Comparison of ENCODE assay signal across 7 mouse cellular contexts in the genomic region with DNA sequence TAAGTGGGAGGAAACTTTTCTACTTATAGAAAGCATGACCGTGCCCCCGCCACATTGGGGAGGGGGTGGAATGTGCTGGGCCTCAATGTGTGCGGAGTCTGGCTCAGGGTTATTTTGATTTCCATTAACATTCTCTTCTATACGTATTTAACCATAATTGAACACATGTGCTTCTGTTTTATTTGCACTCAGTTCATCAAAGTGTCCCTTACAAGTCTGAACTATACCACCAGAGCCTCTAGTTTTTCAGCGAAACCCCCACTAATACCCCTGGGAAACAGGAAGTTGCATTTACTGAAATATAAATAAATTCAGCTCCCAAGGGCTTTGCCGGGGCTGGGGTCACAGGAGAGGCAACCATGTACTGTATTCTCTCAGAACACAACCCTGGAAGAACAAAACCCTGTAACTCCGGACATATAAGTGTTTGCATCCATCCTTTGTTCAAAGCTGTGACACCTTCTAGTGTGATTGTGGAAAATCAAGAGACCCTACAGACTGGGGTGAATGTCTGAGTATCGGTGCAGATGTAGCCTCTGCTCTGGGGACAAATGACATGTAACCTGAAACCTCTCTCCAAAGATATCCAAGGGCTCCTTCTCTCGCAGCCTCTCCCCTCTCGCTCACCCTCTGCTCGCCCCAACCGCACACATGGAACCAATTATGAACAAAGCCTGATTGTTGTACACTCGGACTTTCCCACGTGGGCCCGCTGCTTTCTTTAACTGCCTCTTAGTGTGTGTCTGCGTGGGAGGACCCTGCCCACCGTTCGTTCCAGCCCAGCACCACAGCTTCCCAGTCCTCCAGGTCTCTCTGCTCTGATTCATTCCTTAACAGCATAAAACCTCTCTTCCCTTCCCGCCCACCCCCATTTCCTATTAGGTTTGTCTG.
DNase-seq lines count a peak whose midpoint lies in the region; ATAC-seq and TF ChIP-seq lines count a peak whose summit lies in the region.

No protein-coding gene starts in this region.

- no peaks in the 10 kb centered on the region for H3K9me3 ChIP-seq in CH12.LX (replicated peaks; ENCODE audit: low read length)
- no peaks in the 10 kb centered on the region for H3K9me3 ChIP-seq in limb, embryonic 12.5 days

- in situ Hi-C loops in CH12.LX (cut with MboI; ENCODE audit: low pct_ligation_motif_present, low pct_unique_long_range_greater_than_20kb, low sequenced_read_pairs): no loop called here

- 23% methylated on average over 19 of the region's 19 CpGs for WGBS in heart, adult 2 months
- WGBS in limb, embryonic 12.5 days: 3% methylated on average over 19 of the region's 19 CpGs

- dilution Hi-C loops in CH12.LX (cut with MboI; ENCODE audit: extremely low pct_ligation_motif_present, extremely low pct_unique_long_range_greater_than_20kb, low sequenced_read_pairs): no loop called here

- no peak overlapping the region for H3K9ac ChIP-seq in CH12.LX (ENCODE audit: insufficient read depth, low read depth)
- H3K9ac ChIP-seq in heart, adult 2 months (ENCODE audit: low read depth, low read length): no peak overlapping the region
- 0 out of 2 replicates have a peak overlapping the region, but pooled peaks have one; percentile 23 for H3K9ac ChIP-seq in limb, embryonic 12.5 days (replicated peaks)

- H3K4me1 ChIP-seq in CH12.LX (ENCODE audit: control insufficient read depth in 1 of 2, insufficient read depth in 2 of 2): peaks cover 0 to 17% of the 10 kb centered on the region in 2 experiments; a peak in 2 of 4 replicates
- H3K4me1 ChIP-seq in heart, adult 2 months (ENCODE audit: control insufficient read depth, insufficient read depth, low read length): no peaks in the 10 kb centered on the region; the same call in 1 of the 2 replicates
- H3K4me1 ChIP-seq in limb, embryonic 12.5 days (replicated peaks): peaks cover 68% of the 10 kb centered on the region

- peak overlapping the region; percentile 30; the same call in 1 of the 2 replicates for H3K4me2 ChIP-seq in CH12.LX (ENCODE audit: insufficient read depth, low read depth, poor library complexity, severe bottlenecking)
- peak overlapping the region; percentile 69 for H3K4me2 ChIP-seq in limb, embryonic 12.5 days

- H3K36me3 ChIP-seq in CH12.LX (replicated peaks in 1 of 2; ENCODE audit: control insufficient read depth in 1 of 2, insufficient read depth in 1 of 2, low read length in 1 of 2): no peaks in the 10 kb centered on the region
- H3K36me3 ChIP-seq in heart, adult 2 months (ENCODE audit: control insufficient read depth, insufficient read depth, low read length): no peaks in the 10 kb centered on the region
- no peaks in the 10 kb centered on the region; the same call in 1 of the 2 replicates for H3K36me3 ChIP-seq in limb, embryonic 12.5 days

- no peaks in the 10 kb centered on the region for H3K27me3 ChIP-seq in CH12.LX (replicated peaks)
- no peaks in the 10 kb centered on the region for H3K27me3 ChIP-seq in heart, adult 2 months (ENCODE audit: control insufficient read depth, insufficient read depth, low read length)
- no peaks in the 10 kb centered on the region for H3K27me3 ChIP-seq in limb, embryonic 12.5 days

- DNase-seq in CH12.LX (ENCODE audit: extremely low read depth): peak; percentile 6
- peak; percentile 69 for DNase-seq in brain, adult 2 months (ENCODE audit: low read depth, low spot score)
- peak in 1 of 2 experiments; percentile 22 for DNase-seq in heart, adult 2 months
- peak; percentile 96 for DNase-seq in retina, postnatal 1 day
- DNase-seq in cerebellum, adult 8-10 months: no peak
- DNase-seq in thymus, postnatal 25 days: no peak

- no peak for TF ChIP-seq EP300 in CH12.LX (IDR thresholded peaks at IDR 0.05; ENCODE audit: low read length)
- TF ChIP-seq EP300 in heart, adult 2 months (IDR thresholded peaks at IDR 0.05; ENCODE audit: insufficient read depth, low read depth, low read length): no peak

- peak; percentile 95 for ATAC-seq in limb, embryonic 12.5 days (ENCODE audit: insufficient number of reproducible peaks, insufficient read depth, low FRiP score, low TSS enrichment, low read depth)

- intact Hi-C loops in heart, adult 2 months (cut with DNase I): loop anchor here (2.0 kb wide), 1 partner anchor 44 kb away; no protein-coding TSS in a partner anchor

- no peak overlapping the region for H3K4me3 ChIP-seq in CH12.LX (replicated peaks in 1 of 3; ENCODE audit: low read depth in 2 of 3, low read length in 2 of 3, poor library complexity in 1 of 3)
- H3K4me3 ChIP-seq in heart, adult 2 months: no peak overlapping the region
- H3K4me3 ChIP-seq in limb, embryonic 12.5 days (replicated peaks): peak overlapping the region; percentile 48

- no peaks in the 10 kb centered on the region for H3K79me2 ChIP-seq in CH12.LX (replicated peaks; ENCODE audit: control insufficient read depth, extremely low read depth, insufficient read depth, poor library complexity, severe bottlenecking)
- H3K79me2 ChIP-seq in heart, adult 2 months (replicated peaks; ENCODE audit: control insufficient read depth, insufficient read depth, low read length): no peaks in the 10 kb centered on the region

- TF ChIP-seq RAD21 in CH12.LX (IDR thresholded peaks at IDR 0.05; ENCODE audit: low read depth, low read length): no peak

- TF ChIP-seq CTCF in CH12.LX (conservative IDR thresholded peaks at IDR 0.05 in 1 of 2, IDR thresholded peaks at IDR 0.05 in 1 of 2; ENCODE audit: low read depth in 2 of 2, low read length in 2 of 2): no peak
- TF ChIP-seq CTCF in heart, adult 2 months (IDR thresholded peaks at IDR 0.05): no peak

- no peak for TF ChIP-seq POLR2A in CH12.LX (IDR thresholded peaks at IDR 0.05; ENCODE audit: low read depth, low read length)
- no peak for TF ChIP-seq POLR2A in heart, adult 2 months (IDR thresholded peaks at IDR 0.05; ENCODE audit: insufficient read depth, low read depth, low read length)

- no peak overlapping the region for H3K27ac ChIP-seq in CH12.LX (ENCODE audit: insufficient read depth, low read depth)
- peak overlapping the region; percentile 26; the same call in 1 of the 2 replicates for H3K27ac ChIP-seq in heart, adult 2 months
- peak overlapping the region; percentile 95 for H3K27ac ChIP-seq in limb, embryonic 12.5 days

TF ChIP-seq in CH12.LX, 34 proteins besides CTCF, POLR2A, EP300 and RAD21:
- no peak for TF ChIP-seq SMC3 (IDR thresholded peaks at IDR 0.05; ENCODE audit: low read depth, low read length)
- TF ChIP-seq E2F4 (IDR thresholded peaks at IDR 0.05; ENCODE audit: insufficient replicate concordance, low read depth, low read length): no peak
- TF ChIP-seq POLR2AphosphoS2 (IDR thresholded peaks at IDR 0.05; ENCODE audit: low read depth, low read length): no peak
- TF ChIP-seq MAZ (IDR thresholded peaks at IDR 0.05; ENCODE audit: low read depth, low read length): no peak
- no peak for TF ChIP-seq UBTF (IDR thresholded peaks at IDR 0.05; ENCODE audit: low read depth, low read length)
- TF ChIP-seq NRF1 (IDR thresholded peaks at IDR 0.05; ENCODE audit: low read depth, low read length): no peak
- no peak for TF ChIP-seq PAX5 (IDR thresholded peaks at IDR 0.05; ENCODE audit: low read length)
- no peak for TF ChIP-seq ZMIZ1 (IDR thresholded peaks at IDR 0.05; ENCODE audit: low read depth, low read length)
- TF ChIP-seq MXI1 (IDR thresholded peaks at IDR 0.05; ENCODE audit: low read depth, low read length): no peak
- no peak for TF ChIP-seq TCF12 (IDR thresholded peaks at IDR 0.05; ENCODE audit: low read depth, low read length)
- TF ChIP-seq GABPA (IDR thresholded peaks at IDR 0.05; ENCODE audit: insufficient replicate concordance, low read depth, low read length): no peak

Comparison
In these comparisons a context has a peak if more than half of its experiments do, and no peak if none do; other contexts are left out.
1. DNase-seq: peak in CH12.LX (single experiment), brain, adult 2 months (single experiment) and retina, postnatal 1 day (single experiment); none in cerebellum, adult 8-10 months (single experiment) and thymus, postnatal 25 days (single experiment).